Mouse (Mus musculus): ENCODE data around the gene Aldh9a1.

Aldh9a1 gene

DNA sequence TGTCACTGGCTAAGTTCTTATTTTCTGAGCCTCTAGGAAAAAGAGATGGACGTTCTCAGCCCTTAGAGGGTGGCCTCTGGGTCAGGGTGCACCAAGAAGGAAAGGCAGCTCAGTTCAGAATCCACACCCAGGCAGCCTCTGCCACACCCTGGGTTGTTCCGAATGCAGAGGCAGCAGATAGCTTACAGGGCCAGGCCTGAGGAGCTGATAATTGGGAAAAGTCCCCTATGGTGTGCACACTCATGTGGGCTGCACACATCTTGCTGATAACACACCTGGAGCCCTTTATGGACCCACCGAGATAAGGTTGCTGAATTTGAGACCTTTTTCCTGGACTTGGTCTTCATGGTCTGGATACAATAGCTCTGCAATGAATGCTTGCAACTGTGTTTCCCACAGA is 34.4 kb downstream of the Aldh9a1 start:
- no peak for DNase-seq (ENCODE audit: low spot score)

DNA sequence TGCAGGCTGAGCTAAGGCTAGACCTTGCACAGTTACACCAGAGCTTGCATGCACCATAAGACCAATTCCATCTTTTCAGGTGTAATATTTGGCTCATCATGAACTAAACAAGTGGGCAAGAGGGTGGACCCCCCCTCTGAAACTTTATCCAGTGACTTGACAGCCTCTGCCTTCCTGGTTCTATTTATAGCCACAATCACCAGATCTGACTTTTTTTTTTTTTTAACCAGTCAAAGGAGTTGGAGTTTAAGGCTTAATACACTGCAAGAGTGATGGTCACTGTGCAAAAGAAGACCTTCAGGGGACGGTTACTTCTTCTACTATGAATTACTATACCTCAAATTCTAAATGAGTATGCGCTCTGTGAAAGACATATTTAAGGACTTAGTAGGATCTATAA is 35.4 kb downstream of the Aldh9a1 start:
- DNase-seq (ENCODE audit: low spot score): no peak

DNA sequence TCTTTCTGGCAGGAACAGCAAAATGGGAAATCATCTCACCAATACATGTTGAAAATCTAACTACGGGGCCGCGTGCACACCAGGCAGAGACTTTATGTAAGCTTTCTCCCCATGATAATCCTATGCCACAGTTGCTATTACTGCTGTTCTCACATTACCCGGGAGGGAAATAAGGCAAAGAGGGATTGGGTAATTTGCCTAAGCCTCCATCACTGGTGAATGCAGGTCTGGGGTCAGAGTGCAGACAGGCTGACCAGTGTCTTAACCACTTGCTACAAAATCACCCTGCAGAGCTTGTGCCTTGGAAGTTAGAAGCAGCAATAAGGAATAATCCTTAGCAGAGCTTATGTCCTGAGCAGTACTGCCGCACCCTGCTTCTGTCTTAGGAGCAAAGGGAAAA is 35.8 kb downstream of the Aldh9a1 start:
- DNase-seq (ENCODE audit: low spot score): no peak

DNA sequence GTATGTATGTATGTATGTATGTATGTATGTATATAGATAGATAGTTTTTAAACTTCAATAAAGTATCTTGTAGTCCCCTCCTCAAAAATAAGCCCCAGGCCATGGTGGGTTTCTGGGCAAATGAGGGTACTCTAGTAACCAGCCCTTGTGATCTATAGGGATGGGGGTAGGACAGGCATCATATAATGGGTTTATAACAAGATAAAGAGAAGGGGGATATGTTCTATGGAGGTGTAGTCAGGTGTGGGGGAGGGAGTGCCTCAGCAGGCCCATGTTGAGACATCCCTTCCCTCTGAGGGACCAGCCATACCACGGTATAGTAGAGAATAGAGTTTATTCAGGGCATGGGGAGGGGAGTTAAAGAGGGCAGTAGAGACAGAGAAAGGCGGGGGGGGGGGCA is 36.7 kb downstream of the Aldh9a1 start:
- DNase-seq (ENCODE audit: low spot score): no peak

- DNase-seq (ENCODE audit: low spot score): no peak
Measured at GRCm38 (mm10) chr1:167387310-167387709, 37.5 kb downstream of the Aldh9a1 start.

- no peak for DNase-seq (ENCODE audit: low spot score)
Measured at GRCm38 (mm10) chr1:167387796-167388195, 38.0 kb downstream of the Aldh9a1 start.

DNA sequence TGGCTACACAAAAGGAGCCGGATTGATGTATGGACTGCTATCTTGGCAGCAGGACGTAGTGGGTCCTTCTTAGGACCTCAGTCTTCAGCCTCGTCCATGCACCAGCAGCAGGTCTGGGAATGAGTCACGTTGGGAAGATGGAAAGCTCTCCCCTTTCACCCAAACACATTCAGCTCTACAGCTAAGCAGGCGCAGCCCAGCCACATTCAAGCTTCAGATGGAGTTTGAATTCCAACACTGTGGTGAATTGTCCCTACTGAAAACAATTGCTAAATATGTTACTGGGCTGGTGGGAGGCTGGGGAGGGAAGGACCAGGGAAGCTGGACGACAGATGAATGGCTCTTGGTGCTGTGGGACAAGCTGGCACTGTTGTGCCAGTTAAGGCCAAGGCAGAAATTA is 38.8 kb downstream of the Aldh9a1 start:
- no peak for DNase-seq (ENCODE audit: low spot score)

GRCm38 (mm10) chr1:167389584-167389983 is 39.8 kb downstream of the Aldh9a1 start:
- DNase-seq (ENCODE audit: low spot score): no peak

GRCm38 (mm10) chr1:167390381-167390780 is 40.6 kb downstream of the Aldh9a1 start:
- no peak for DNase-seq (ENCODE audit: low spot score)

DNA sequence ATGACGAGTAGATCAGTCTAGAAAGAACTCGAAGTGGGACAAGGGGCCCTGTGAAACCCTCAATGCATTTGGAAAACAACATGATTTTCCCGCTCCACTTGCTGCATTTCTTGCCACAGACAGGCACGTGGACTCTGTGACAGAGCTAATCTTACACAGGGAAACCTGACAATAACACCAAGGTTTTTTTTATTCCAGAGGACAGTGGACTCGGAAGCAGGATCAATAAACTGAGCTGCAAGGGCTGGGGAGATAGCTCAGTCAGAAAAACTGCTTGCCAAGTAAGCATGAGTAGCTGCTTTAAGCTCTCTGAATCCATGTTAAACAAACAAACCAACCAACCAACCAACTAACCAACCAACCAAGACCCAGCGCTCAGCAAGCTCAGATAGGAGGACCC is 41.5 kb downstream of the Aldh9a1 start:
- no peak for DNase-seq (ENCODE audit: low spot score)

DNA sequence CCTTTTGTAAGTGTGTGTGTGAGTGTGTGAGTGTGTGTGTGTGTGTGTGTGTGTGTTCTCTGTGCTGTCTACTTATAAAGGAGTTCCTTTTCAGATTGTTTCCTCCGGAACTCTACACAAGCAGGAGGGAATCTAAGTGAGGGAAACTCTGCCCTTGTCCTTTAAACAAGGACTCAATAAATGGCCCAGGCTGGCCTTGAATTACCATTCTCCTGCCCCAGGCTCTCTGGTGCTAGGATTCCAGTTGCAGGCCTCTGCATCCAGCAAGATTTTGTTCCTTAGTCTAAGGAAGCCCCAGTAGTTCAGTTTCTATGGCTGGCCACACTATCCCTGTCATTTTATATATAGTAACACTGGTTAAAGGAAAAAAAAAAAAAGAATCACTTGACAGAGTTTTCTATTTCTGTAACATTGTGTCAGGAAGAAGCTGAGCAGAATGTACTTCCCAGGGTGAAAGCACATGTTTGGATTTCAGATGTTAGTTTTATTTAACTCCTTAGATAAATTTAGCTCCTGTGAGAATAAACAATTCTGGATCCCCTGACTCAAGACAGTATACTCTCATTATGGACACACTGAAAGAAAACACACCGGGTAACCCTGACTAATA is 42.3 kb downstream of the Aldh9a1 start:
- no peak for DNase-seq (ENCODE audit: low spot score)

GRCm38 (mm10) chr1:167392687-167393086 is 42.9 kb downstream of the Aldh9a1 start:
- DNase-seq (ENCODE audit: low spot score): no peak

DNA sequence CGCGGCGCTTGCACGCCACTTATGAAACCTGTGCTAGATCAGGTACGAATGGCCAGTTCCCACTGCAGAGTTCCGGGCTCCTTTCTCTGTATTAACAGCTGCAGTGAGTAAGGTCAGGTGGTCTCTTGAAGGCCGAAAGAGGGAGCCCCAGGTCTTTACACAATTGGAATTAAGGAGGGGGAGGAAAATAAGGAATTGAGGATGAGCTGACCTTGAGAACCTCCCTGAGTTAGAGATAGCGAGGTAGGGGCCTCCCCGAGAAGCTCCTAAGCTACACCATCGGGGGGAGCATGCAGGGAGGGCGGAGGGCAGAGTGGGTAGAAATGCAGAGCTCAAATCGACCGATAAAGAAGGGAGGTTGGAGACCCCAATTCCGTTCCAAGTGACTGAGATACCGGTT is 43.5 kb downstream of the Aldh9a1 start:
- no peak for DNase-seq (ENCODE audit: low spot score)

GRCm38 (mm10) chr1:167393683-167394492 is 44.1 kb downstream of the Aldh9a1 start, which contains the start of gene Mgst3:
Gene Mgst3 (minus strand): TSS chr1:167393841.
- peak; percentile 97 for DNase-seq (ENCODE audit: low spot score)

- DNase-seq (ENCODE audit: low spot score): no peak
Measured at GRCm38 (mm10) chr1:167405237-167405636, 55.4 kb downstream of the Aldh9a1 start.

GRCm38 (mm10) chr1:167409601-167410000 is 59.8 kb downstream of the Aldh9a1 start:
- DNase-seq (ENCODE audit: low spot score): no peak

DNA sequence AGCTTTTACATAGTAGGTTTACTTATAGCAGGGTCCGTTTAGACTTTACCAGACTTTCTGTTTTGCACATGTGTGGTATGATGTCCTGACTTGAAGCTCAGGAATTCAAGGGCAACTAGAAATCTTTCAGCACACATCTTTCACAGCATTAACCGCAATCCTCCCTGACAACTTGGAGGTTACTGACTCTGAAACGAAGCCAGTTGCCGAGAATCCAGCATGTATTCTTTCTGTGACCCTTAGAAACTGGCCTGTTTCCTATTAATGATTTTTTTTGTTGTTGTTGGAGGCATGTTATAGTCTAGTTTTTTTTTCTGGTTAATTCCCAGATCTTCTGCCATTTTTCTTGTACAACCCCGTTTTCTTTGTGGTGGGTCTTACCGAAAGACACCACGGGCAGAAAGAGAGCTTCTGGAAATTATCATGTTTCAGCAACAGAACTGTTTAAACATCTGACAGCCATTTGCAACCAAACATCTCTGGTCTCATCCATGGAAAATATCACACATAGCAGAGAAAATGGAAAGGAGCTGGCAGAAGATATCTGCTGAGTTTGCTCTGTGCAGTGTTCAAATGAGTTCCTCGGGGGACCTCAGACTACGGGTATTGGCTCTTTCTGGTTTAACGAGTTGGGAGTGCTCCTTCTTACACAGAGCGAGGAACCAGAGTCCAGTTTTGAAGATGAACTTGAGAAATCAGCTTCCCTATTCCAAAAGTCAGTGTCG is 62.4 kb downstream of the Aldh9a1 start:
- no peak for DNase-seq (ENCODE audit: low spot score)

GRCm38 (mm10) chr1:167414846-167415245 is 65.1 kb downstream of the Aldh9a1 start:
- DNase-seq (ENCODE audit: low spot score): peak; percentile 85

Data from testis, postnatal 10 days (tissue).